Mouse (Mus musculus): ENCODE data around the gene Cflar. TPM values are rescaled to one million over a fixed set of nuclear protein-coding genes. Genes with fewer than 3 reads are reported as not detected.

The Cflar gene
- total RNA-seq, 1 experiment from 2014 or later = 80.8 TPM

DNA sequence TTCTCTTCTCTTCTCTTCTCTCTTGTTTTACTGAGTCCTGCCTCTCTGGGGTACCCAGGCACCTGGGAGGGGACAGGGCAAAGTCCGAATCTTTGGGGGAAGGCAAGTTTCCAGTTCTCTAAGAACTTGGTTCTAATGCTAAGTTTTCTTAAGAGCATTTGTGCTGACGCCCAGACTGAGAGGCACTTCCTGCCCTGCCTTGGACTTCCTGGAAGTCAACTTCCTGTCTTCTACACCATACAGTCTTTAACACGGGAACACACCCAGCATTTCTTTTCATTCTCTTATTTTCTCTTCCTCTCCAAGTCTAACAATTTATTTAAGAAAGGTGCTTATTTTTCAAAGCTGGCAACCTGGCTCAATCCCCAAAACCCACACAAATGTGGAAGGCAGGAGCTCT lies 95.3 kb downstream of the Cflar start:
- no peak for ATAC-seq (replicated peaks; ENCODE audit: low read depth, poor library complexity, severe bottlenecking)

Other genes starting within 250 kb of the Cflar start
- 87.7 and 100 TPM in 2 replicates for gene Orc2, start 206.4 kb upstream of the Cflar start, total RNA-seq (2017)
- 13.1 and 13.9 TPM in 2 replicates for gene Fam126b, start 125.2 kb upstream of the Cflar start, total RNA-seq (2017)
- gene Ndufb3, start 125.1 kb upstream of the Cflar start, total RNA-seq (2017) = 84.0 and 90.8 TPM in 2 replicates
- gene Als2cr12, start 15.5 kb upstream of the Cflar start, total RNA-seq (2017) = not detected in 2 replicates
- 112 and 118 TPM in 2 replicates for gene Casp8, start 83.9 kb downstream of the Cflar start, total RNA-seq (2017)

Data from common myeloid progenitor, adult 5-6 weeks (primary cell).